Mouse (Mus musculus) kidney, adult 2 months (tissue): ENCODE measurements around the gene 9430015G10Rik.

Source experiments
- CTCF ChIP-seq: fragments of 200-500 bp; conservative IDR thresholded peaks from 2 replicates; pipeline ENCODE4 v1.5.1; 2011; ENCODE audit warnings: low read depth, mild to moderate bottlenecking, control low read depth, low read length, moderate library complexity, mixed read lengths; ENCODE audit not compliant: insufficient read depth, insufficient read length
- POLR2A ChIP-seq: fragments of 200-500 bp; IDR thresholded peaks from one replicate; pipeline ENCODE4 v1.6.1; 2011; ENCODE audit warnings: low read depth, low read length, control low read depth

DNA sequence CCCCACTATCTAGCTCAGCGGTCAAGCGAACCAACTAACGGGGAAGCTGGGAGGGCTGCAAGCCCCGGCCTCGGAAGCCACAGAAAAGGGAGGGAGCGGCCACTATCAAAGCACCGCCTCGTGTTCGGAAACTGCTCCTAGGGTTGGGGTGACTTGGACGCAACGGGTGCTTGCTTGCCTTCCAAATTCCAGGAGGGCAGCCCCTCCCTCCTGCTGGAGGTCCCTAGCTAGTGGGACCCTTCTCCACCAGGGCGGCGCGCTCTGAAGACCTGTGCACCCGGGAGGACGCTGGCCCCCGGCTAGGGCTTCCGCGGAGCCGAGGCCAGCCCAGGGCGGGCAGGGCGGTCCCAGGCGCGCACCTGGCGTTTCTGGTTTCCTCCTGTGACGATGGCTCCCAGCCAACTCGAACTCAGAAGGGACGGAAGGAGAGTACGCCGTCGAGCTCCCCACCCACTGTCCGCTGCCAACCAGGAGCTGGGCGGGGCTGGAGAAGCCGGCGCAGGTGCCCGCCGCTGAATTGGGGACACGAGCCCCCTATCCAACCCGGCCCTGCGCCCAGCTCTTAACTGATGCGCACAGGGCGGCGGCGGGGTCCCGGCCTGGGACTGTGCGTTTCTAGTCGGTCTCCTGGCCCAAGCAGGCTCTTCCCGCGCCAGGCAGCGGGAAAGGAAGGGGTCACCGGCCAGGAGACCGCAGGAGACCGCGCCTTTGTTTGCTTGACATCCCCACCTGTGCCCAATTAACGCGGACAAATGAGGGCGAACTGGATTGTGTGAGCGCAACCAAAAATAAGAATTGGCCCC is 32.1 kb upstream of the 9430015G10Rik start:
- no peak for TF ChIP-seq POLR2A
- TF ChIP-seq CTCF = 0 out of 2 replicates have a peak, but pooled peaks have one; percentile 18
